Mouse (Mus musculus): ENCODE data around the gene Ddx25.

GRCm38 (mm10) chr9:35546745-35547144 lies 11.6 kb downstream of the Ddx25 start:
- TF ChIP-seq CTCF (IDR thresholded peaks at IDR 0.05; ENCODE audit: low read depth, low read length) (no peak), POLR2A (IDR thresholded peaks at IDR 0.05; ENCODE audit: borderline replicate concordance, low read depth, low read length) (no peak)
